Mouse (Mus musculus): Measurements from ENCODE around the gene Ubac1.

GRCm38 (mm10) chr2:25997716-25998115, 23.8 kb downstream of the Ubac1 start:
- TF ChIP-seq CTCF (IDR thresholded peaks at IDR 0.05; ENCODE audit: insufficient read depth, low read depth, low read length) (no peak), POLR2A (IDR thresholded peaks at IDR 0.05; ENCODE audit: insufficient read depth, low read depth, low read length) (no peak)

Measured in olfactory bulb, adult 2 months (tissue).